Mouse (Mus musculus) intestine, embryonic 15.5 days (tissue): ENCODE data around the gene Pms1. TPM values are rescaled to one million over a fixed set of nuclear protein-coding genes. Genes with fewer than 3 reads are reported as not detected.

ENCODE experiments used
- ATAC-seq: fragments of 200-750 bp; cut with Nextera tagmentation; 2 replicates; pipeline ENCODE4 v1.8.0; 2017; ENCODE audit warnings: moderate TSS enrichment, moderate library complexity
- H3K27ac ChIP-seq: fragments of 300-500 bp; sonication (generic); 2 replicates; pipeline ENCODE4 v1.5.1; 2015; ENCODE audit warnings: mild to moderate bottlenecking, inconsistent platforms
- H3K27me3 ChIP-seq: fragments of 300-500 bp; sonication (generic); replicated peaks from 2 replicates; pipeline ENCODE4 v1.6.1; 2015; ENCODE audit warnings: inconsistent platforms
- H3K36me3 ChIP-seq: fragments of 300-500 bp; sonication (generic); 2 replicates; pipeline ENCODE4 v1.6.1; 2015; ENCODE audit warnings: inconsistent platforms
- H3K4me1 ChIP-seq: fragments of 300-500 bp; sonication (generic); replicated peaks from 2 replicates; pipeline ENCODE4 v1.6.1; 2015; ENCODE audit warnings: inconsistent platforms
- H3K4me2 ChIP-seq: fragments of 300-500 bp; sonication (generic); replicated peaks from 2 replicates; pipeline ENCODE4 v1.6.1; 2015; ENCODE audit warnings: mild to moderate bottlenecking, inconsistent platforms
- H3K4me3 ChIP-seq: fragments of 300-500 bp; sonication (generic); replicated peaks from 2 replicates; pipeline ENCODE4 v1.5.1; 2015; ENCODE audit warnings: inconsistent platforms
- H3K9ac ChIP-seq: fragments of 300-500 bp; sonication (generic); 2 replicates; pipeline ENCODE4 v1.6.1; 2015; ENCODE audit warnings: inconsistent platforms
- H3K9me3 ChIP-seq: fragments of 300-500 bp; sonication (generic); 2 replicates; pipeline ENCODE4 v1.6.1; 2016; ENCODE audit warnings: inconsistent platforms
- WGBS: fragments of 180-500 bp; shearing (Covaris S2); methylation state at CpG from one replicate; pipeline ENCODE4 v1.1.7; 2015; 5-methylcytosine and 5-hydroxymethylcytosine counted together
- polyA plus RNA-seq: library from polyadenylated mRNA; unstranded; fragments of >200 nt; fragmentation: Nextera tagmentation; extraction: Ambion mirVana; gene quantifications from 2 replicates; pipeline ENCODE4 v1.2.1, GENCODE M21; 2015

Pms1 gene
- polyA plus RNA-seq, 1 experiment from 2014 or later = 16.0 TPM

DNA sequence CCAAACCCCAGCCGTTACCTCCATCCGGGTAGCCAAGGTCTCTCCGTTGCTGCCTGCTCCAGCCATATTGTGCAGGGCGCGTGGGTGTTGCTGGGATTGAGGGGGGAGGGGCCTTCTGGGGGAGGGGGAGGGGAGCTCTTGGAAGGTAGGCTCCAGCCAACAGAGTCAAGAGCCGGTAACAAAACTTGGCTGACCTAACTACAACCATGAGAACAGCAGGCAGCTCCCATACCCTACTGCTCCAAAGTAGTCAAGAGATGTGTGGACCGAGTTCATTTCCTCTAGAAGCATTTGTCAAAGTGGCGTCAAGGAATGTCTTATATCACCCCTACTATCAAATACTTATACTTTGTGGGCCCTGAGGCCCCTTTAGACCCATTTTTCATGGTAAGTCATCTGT is 109.3 kb downstream of the Pms1 start, which contains the start of gene 1700019A02Rik:
Gene 1700019A02Rik, minus strand, starts transcription at position 101 of the 400 bp plus-strand sequence.
- no peaks in the 10 kb centered on the region for H3K9me3 ChIP-seq
- WGBS = 92% methylated on average over 8 of the region's 8 CpGs
- no peaks in the 10 kb centered on the region for H3K36me3 ChIP-seq
- no peak within 1 kb of the TSS for H3K4me3 ChIP-seq
- no peak within 1 kb of the TSS for H3K9ac ChIP-seq
- H3K27ac ChIP-seq = no peak within 1 kb of the TSS
- H3K4me1 ChIP-seq = no peaks in the 10 kb centered on the region
- no peak within 1 kb of the TSS for H3K4me2 ChIP-seq
- ATAC-seq = no peak
- no peaks in the 10 kb centered on the region for H3K27me3 ChIP-seq

DNA sequence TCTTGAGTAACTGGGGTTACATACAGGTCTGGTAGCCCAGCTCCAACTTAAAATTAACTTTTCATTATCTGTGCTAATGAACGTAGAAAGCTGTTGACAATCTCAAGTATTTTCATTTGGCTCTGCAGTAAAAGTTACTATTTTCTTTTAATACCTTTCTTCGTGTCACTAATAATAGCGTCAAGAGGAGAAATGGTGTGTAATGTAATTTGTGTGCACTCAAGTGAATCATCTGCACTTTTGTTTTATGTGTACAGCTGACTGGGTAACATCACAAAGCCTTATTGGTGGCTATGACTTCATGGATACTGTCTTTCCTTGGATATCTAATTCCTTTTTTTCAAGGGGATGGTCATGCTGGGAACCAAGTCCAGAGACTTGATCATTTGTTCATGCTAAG is 110.5 kb downstream of the Pms1 start:
- Histone ChIP-seq H3K4me3 (no peak overlapping the region), H3K9ac (no peak overlapping the region), H3K27ac (no peak overlapping the region), H3K4me1 (no peaks in the 10 kb centered on the region), H3K4me2 (no peak overlapping the region), H3K36me3 (no peaks in the 10 kb centered on the region), H3K9me3 (no peaks in the 10 kb centered on the region), H3K27me3 (no peaks in the 10 kb centered on the region)
- 90% methylated on average over 3 of the region's 3 CpGs for WGBS
- no peak for ATAC-seq

DNA sequence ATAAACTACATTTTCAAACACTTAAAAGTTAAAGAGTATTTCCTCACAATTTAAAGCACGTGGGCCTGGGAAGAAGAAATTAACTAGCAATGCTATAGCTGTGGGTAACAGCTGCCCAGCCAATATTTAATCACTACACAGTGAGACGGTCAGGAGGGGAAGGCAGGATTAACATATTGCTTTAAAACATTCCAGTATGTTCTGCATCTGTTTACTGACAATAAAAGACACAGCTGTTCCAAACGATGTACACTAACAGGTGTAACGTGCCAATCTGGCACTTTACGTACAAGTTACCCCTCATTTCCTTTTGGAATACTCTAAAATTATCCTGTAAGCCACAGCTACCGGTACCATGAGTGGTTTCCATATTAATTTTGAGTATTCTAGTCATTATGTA is 139.1 kb downstream of the Pms1 start:
- H3K27me3 ChIP-seq = no peaks in the 10 kb centered on the region
- ATAC-seq = no peak
- H3K36me3 ChIP-seq = no peaks in the 10 kb centered on the region
- 67% methylated on average over 6 of the region's 6 CpGs for WGBS
- H3K27ac ChIP-seq = no peak overlapping the region
- H3K4me2 ChIP-seq = no peak overlapping the region
- no peak overlapping the region for H3K9ac ChIP-seq
- no peaks in the 10 kb centered on the region for H3K4me1 ChIP-seq
- no peaks in the 10 kb centered on the region for H3K9me3 ChIP-seq
- H3K4me3 ChIP-seq = no peak overlapping the region

Other genes starting within 250 kb of the Pms1 start
- 0.05 and 0.09 TPM in 2 replicates for gene Mstn, start 235.4 kb downstream of the Pms1 start, polyA plus RNA-seq
- not detected in 2 replicates for gene 1700019A02Rik, start 109.4 kb downstream of the Pms1 start, polyA plus RNA-seq
- 50.3 and 50.5 TPM in 2 replicates for gene Ormdl1, start 77 bp upstream of the Pms1 start, polyA plus RNA-seq
- not detected in 2 replicates for gene Gm28778, start 93 bp upstream of the Pms1 start, polyA plus RNA-seq
- 25.5 and 28.2 TPM in 2 replicates for gene Osgepl1, start 16.6 kb upstream of the Pms1 start, polyA plus RNA-seq
- gene Asdurf, start 55.6 kb upstream of the Pms1 start, polyA plus RNA-seq = 8.1 and 13.7 TPM in 2 replicates
- gene Gm28551, start 55.6 kb upstream of the Pms1 start, polyA plus RNA-seq = 0.44 and 0.76 TPM in 2 replicates
- 64.9 and 74.0 TPM in 2 replicates for gene Asnsd1, start 55.7 kb upstream of the Pms1 start, polyA plus RNA-seq